Mouse (Mus musculus) midbrain, embryonic 12.5 days (tissue): Measurements from ENCODE around the gene Pnkp. TPM values are rescaled to one million over a fixed set of nuclear protein-coding genes. Genes with fewer than 3 reads are reported as not detected.
A peak's percentile ranks its signal among the peaks of the same experiment; 100 is the strongest.
"Not testable (repeated sequence)": the region's sequence is repeated elsewhere in the genome, so short reads cannot be mapped to it uniquely, and the experiment has no call there.

Experiments used
- ATAC-seq: fragments of 200-750 bp; cut with Nextera tagmentation; 2 replicates; pipeline ENCODE4 v1.8.0; 2017; ENCODE audit warnings: low read depth, moderate TSS enrichment, moderate library complexity; ENCODE audit not compliant: low FRiP score
- H3K27ac ChIP-seq: fragments of 300-500 bp; sonication (generic); replicated peaks from 2 replicates; pipeline ENCODE4 v1.5.1; 2016; ENCODE audit warnings: mild to moderate bottlenecking
- H3K27me3 ChIP-seq: fragments of 300-500 bp; sonication (generic); 2 replicates; pipeline ENCODE4 v1.6.1; 2016; ENCODE audit warnings: mild to moderate bottlenecking
- H3K36me3 ChIP-seq: fragments of 300-500 bp; sonication (generic); 2 replicates; pipeline ENCODE4 v1.6.1; 2016
- H3K4me1 ChIP-seq: fragments of 300-500 bp; sonication (generic); 2 replicates; pipeline ENCODE4 v1.6.1; 2016
- H3K4me2 ChIP-seq: fragments of 300-500 bp; sonication (generic); replicated peaks from 2 replicates; pipeline ENCODE4 v1.6.1; 2016; ENCODE audit warnings: mild to moderate bottlenecking, moderate library complexity
- H3K4me3 ChIP-seq: fragments of 300-500 bp; sonication (generic); 2 replicates; pipeline ENCODE4 v1.5.1; 2016; ENCODE audit warnings: mild to moderate bottlenecking
- H3K9ac ChIP-seq: fragments of 300-500 bp; sonication (generic); replicated peaks from 2 replicates; pipeline ENCODE4 v1.6.1; 2016; ENCODE audit warnings: mild to moderate bottlenecking, moderate library complexity
- H3K9me3 ChIP-seq: fragments of 300-500 bp; sonication (generic); 2 replicates; pipeline ENCODE4 v1.6.1; 2016; ENCODE audit warnings: mild to moderate bottlenecking
- WGBS: fragments of 180-500 bp; shearing (Covaris S2); methylation state at CpG from one replicate; pipeline ENCODE4 v1.1.7; 2016; 5-methylcytosine and 5-hydroxymethylcytosine counted together
- polyA plus RNA-seq: library from polyadenylated mRNA; unstranded; fragments of >200 nt; fragmentation: Nextera tagmentation; extraction: Ambion mirVana; gene quantifications from 2 replicates; pipeline ENCODE4 v1.2.1, GENCODE M21; 2016

The Pnkp gene
- polyA plus RNA-seq, 1 experiment from 2014 or later: 44.0 TPM

DNA sequence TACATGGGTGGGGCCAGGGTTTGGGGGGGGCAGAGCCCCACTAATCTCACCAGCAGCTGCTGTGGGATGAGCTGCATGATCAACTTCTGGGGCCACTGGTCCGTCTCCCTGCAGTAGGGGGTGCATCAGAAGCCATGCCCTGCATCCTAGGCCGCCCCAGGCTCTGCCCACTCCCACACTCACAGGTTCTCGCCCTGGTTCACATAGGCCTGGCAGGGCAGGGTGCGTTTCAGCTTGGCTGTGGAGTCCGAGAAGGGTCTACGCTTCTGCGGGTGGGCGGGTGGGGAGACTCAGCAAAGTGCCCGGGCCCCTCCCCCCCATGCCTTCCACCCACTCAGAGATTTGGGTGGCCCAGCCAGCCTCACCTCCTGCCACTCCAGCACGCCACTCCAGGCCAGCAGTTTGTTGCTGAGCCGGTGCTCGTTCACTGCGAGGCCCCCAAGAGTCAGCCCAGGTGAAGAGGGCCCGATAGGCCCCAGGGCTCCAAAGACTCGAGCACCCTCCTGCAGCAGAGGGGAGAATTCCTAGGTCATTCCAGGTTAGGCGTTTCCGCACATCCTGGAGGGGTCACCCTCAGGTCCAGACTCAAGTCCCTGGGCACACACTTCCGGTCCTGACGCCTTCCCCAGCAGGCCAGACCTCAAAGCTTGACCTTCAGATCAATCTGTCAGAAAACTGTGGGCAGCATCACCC is 10.2 kb downstream of the Pnkp start:
- H3K36me3 ChIP-seq: peaks cover 46% of the 10 kb centered on the region
- peaks cover 51% of the 10 kb centered on the region for H3K4me1 ChIP-seq
- 74% methylated on average over 19 of the region's 19 CpGs for WGBS

GRCm38 (mm10) chr7:44867802-44868201 is 10.9 kb downstream of the Pnkp start:
- Histone ChIP-seq H3K27me3 (no peaks in the 10 kb centered on the region), H3K4me3 (peak overlapping the region; percentile 95), H3K9ac (peak overlapping the region; percentile 98), H3K36me3 (peaks cover 39% of the 10 kb centered on the region), H3K9me3 (no peaks in the 10 kb centered on the region), H3K27ac (no peak overlapping the region), H3K4me1 (peaks cover 51% of the 10 kb centered on the region), H3K4me2 (peak overlapping the region; percentile 91)
- ATAC-seq: no peak
- WGBS: 49% methylated on average over 9 of the region's 9 CpGs

More for the DNA sequence above, 10.2 kb downstream of the Pnkp start:
- peak overlapping the region; percentile 98 for H3K9ac ChIP-seq
- H3K27ac ChIP-seq: no peak overlapping the region; the same call in 1 of the 2 replicates
- no peak for ATAC-seq
- no peaks in the 10 kb centered on the region for H3K9me3 ChIP-seq
- peak overlapping the region; percentile 91 for H3K4me2 ChIP-seq
- H3K27me3 ChIP-seq: no peaks in the 10 kb centered on the region
- peak overlapping the region; percentile 95 for H3K4me3 ChIP-seq

DNA sequence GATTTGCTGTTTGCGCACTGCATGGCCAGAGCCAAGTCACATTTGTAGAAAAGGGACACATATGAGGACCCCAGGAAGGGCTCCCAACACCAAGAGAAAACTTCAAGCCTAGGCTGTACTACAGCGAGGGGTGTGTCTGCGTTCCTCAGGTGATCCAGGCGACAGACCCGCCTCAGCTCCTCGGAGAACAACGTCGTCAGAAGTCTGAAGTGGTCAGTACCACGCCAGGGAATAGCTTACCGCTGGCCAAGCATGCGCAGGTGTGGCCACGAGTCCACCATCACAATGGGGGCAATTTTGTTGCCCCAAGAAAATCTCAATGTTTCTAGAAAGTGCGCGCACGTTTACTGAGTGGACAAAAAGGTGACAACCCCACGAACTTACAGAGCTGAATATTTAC is 11.5 kb downstream of the Pnkp start:
- peaks cover 33% of the 10 kb centered on the region for H3K36me3 ChIP-seq
- H3K4me1 ChIP-seq: peaks cover 51% of the 10 kb centered on the region
- 6% methylated on average over 16 of the region's 16 CpGs for WGBS
- H3K9me3 ChIP-seq: no peaks in the 10 kb centered on the region
- H3K4me3 ChIP-seq: peak overlapping the region; percentile 95
- H3K27me3 ChIP-seq: no peaks in the 10 kb centered on the region
- peak overlapping the region; percentile 98 for H3K9ac ChIP-seq
- H3K4me2 ChIP-seq: peak overlapping the region; percentile 91
- peak overlapping the region; percentile 100 for H3K27ac ChIP-seq
- no peak for ATAC-seq

- H3K27me3 ChIP-seq: no peaks in the 10 kb centered on the region
- peaks cover 51% of the 10 kb centered on the region for H3K4me1 ChIP-seq
- peaks cover 26% of the 10 kb centered on the region for H3K36me3 ChIP-seq
- peak; percentile 32 for ATAC-seq
- H3K4me2 ChIP-seq: peak overlapping the region; percentile 91
- H3K9ac ChIP-seq: peak overlapping the region; percentile 98
- H3K9me3 ChIP-seq: no peaks in the 10 kb centered on the region
- peak overlapping the region; percentile 95 for H3K4me3 ChIP-seq
- peak overlapping the region; percentile 100 for H3K27ac ChIP-seq
- WGBS: under 1% methylated on average over 96 of the region's 108 CpGs
Measured at GRCm38 (mm10) chr7:44868919-44869696, 12.2 kb downstream of the Pnkp start.

GRCm38 (mm10) chr7:44869697-44870528 is 13.0 kb downstream of the Pnkp start, which contains the start of gene Ptov1:
TSS of gene Ptov1 (minus strand) at chr7:44869788.
- Histone ChIP-seq H3K27ac (peak within 1 kb of the TSS; percentile 100), H3K9ac (peak within 1 kb of the TSS; percentile 98), H3K27me3 (no peaks in the 10 kb centered on the region), H3K4me1 (peaks cover 47% of the 10 kb centered on the region), H3K36me3 (peaks cover 18% of the 10 kb centered on the region), H3K4me2 (peak within 1 kb of the TSS; percentile 91), H3K4me3 (peak within 1 kb of the TSS; percentile 95), H3K9me3 (no peaks in the 10 kb centered on the region)
- ATAC-seq: peak; percentile 94
- 12% methylated on average over 29 of the region's 29 CpGs for WGBS

DNA sequence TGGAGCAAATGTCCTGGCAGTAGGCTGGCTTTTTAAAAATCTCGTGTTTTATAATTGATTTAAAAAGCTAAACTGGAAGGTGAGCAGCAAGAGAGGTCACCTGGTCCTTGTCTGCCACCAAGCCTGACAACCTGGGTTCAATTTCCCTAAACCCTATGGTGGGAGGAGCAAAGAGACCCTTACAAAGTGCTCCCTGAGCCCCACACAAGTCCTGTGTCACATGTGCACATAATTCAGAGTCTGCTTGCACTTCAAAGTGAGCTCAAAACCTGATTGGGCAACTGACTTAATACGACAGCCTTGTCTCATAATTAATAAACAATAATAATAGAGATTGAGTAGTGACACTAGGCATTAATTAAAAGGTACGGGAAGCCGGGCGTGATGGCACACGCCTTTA is 13.7 kb downstream of the Pnkp start:
- no peak overlapping the region for H3K4me3 ChIP-seq
- WGBS: 81% methylated on average over 6 of the region's 6 CpGs
- H3K4me2 ChIP-seq: peak overlapping the region; percentile 91
- peaks cover 11% of the 10 kb centered on the region for H3K36me3 ChIP-seq
- no peaks in the 10 kb centered on the region for H3K27me3 ChIP-seq
- no peak overlapping the region for H3K9ac ChIP-seq
- H3K27ac ChIP-seq: peak overlapping the region; percentile 100
- H3K4me1 ChIP-seq: peaks cover 40% of the 10 kb centered on the region
- no peak for ATAC-seq
- no peaks in the 10 kb centered on the region for H3K9me3 ChIP-seq

DNA sequence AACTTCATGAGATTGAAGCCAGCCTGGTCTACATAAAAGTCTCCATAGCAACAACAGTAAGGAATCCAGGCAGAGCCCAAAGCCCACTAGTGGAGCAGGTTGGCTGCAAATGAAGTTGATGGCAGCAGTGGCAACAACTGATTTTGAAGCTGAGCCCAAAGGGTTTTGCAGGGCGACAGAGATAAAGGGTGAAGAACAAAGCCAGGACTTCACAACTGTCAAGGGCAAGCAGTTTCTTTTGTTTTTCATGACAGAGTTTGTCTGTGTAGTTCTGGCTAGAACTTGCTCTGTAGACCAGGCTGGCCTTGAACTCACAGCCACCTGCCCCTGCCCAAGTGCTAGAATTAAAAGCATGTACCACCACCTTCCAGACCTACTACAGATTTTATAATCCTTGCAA is 14.2 kb downstream of the Pnkp start:
- no peak overlapping the region for H3K9ac ChIP-seq
- H3K4me2 ChIP-seq: no peak overlapping the region
- no peaks in the 10 kb centered on the region for H3K9me3 ChIP-seq
- no peak for ATAC-seq
- H3K36me3 ChIP-seq: peaks cover 11% of the 10 kb centered on the region
- no peak overlapping the region for H3K4me3 ChIP-seq
- H3K27ac ChIP-seq: no peak overlapping the region
- peaks cover 34% of the 10 kb centered on the region for H3K4me1 ChIP-seq
- WGBS: 26% methylated on average over 1 of the region's 1 CpGs
- H3K27me3 ChIP-seq: no peaks in the 10 kb centered on the region

- ATAC-seq, H3K27ac ChIP-seq: not testable (repeated sequence)
- 85% methylated on average over 2 of the region's 2 CpGs for WGBS
Measured at GRCm38 (mm10) chr7:44871774-44872173, 14.8 kb downstream of the Pnkp start.

GRCm38 (mm10) chr7:44877833-44878232 is 20.9 kb downstream of the Pnkp start:
- Histone ChIP-seq H3K4me1 (no peaks in the 10 kb centered on the region), H3K27me3 (no peaks in the 10 kb centered on the region), H3K4me2 (no peak overlapping the region), H3K9ac (no peak overlapping the region), H3K9me3 (no peaks in the 10 kb centered on the region), H3K36me3 (peaks cover 72% of the 10 kb centered on the region), H3K4me3 (no peak overlapping the region), H3K27ac (no peak overlapping the region)
- WGBS: 91% methylated on average over 14 of the region's 14 CpGs
- no peak for ATAC-seq

More at GRCm38 (mm10) chr7:44871774-44872173, 14.8 kb downstream of the Pnkp start:
- H3K9me3 ChIP-seq, H3K4me3 ChIP-seq, H3K27me3 ChIP-seq, H3K4me2 ChIP-seq, H3K9ac ChIP-seq: not testable (repeated sequence)
- peaks cover 28% of the 10 kb centered on the region for H3K4me1 ChIP-seq
- H3K36me3 ChIP-seq: peaks cover 16% of the 10 kb centered on the region

GRCm38 (mm10) chr7:44883036-44883435 is 26.1 kb downstream of the Pnkp start:
- WGBS: over 99% methylated on average over 3 of the region's 3 CpGs
- no peak for ATAC-seq

DNA sequence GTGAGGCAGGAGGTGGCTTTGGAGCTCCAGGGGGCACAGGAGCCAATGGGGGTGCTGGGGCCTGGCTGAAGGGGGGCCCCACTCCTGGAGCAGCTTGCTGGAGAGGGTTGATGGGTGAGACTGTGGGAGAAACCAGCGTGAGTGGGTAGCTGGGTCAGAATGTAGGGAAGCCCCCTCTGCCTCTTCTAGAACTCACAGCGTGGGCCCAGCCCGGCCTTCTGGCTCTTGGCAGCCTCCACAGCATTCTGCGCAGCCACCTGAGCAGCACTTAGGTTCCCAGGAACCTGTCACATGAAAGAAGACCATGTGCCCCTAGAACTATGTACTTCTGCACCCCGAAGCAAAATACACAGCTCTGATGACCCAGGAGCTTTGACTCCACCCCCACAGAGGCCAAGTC is 27.7 kb downstream of the Pnkp start:
- WGBS: 98% methylated on average over 5 of the region's 5 CpGs
- Histone ChIP-seq H3K36me3 (peaks cover 81% of the 10 kb centered on the region), H3K4me3 (no peak overlapping the region), H3K4me2 (no peak overlapping the region), H3K9ac (no peak overlapping the region), H3K27ac (no peak overlapping the region), H3K9me3 (no peaks in the 10 kb centered on the region), H3K27me3 (no peaks in the 10 kb centered on the region), H3K4me1 (no peaks in the 10 kb centered on the region; the same call in 1 of the 2 replicates)
- ATAC-seq: no peak

More at GRCm38 (mm10) chr7:44883036-44883435, 26.1 kb downstream of the Pnkp start:
- H3K36me3 ChIP-seq: peaks cover 85% of the 10 kb centered on the region
- no peaks in the 10 kb centered on the region for H3K9me3 ChIP-seq
- no peak overlapping the region for H3K9ac ChIP-seq
- H3K4me3 ChIP-seq: no peak overlapping the region
- no peaks in the 10 kb centered on the region; the same call in 1 of the 2 replicates for H3K4me1 ChIP-seq
- no peak overlapping the region for H3K27ac ChIP-seq
- no peaks in the 10 kb centered on the region for H3K27me3 ChIP-seq
- H3K4me2 ChIP-seq: no peak overlapping the region
